Mouse (Mus musculus) lung, embryonic 14.5 days (tissue): Measurements from ENCODE around the gene Chd1. TPM values are rescaled to one million over a fixed set of nuclear protein-coding genes. Genes with fewer than 3 reads are reported as not detected.
"Not testable (repeated sequence)": the region's sequence is repeated elsewhere in the genome, so short reads cannot be mapped to it uniquely, and the experiment has no call there.

ENCODE experiments used
- ATAC-seq: fragments of 200-750 bp; cut with Nextera tagmentation; 2 replicates; pipeline ENCODE4 v1.8.0; 2017; ENCODE audit warnings: mild to moderate bottlenecking, moderate TSS enrichment, moderate library complexity; ENCODE audit not compliant: insufficient read depth
- DNase-seq: peaks from one replicate; pipeline ENCODE4 v3.0.0-alpha.2; 2015
- H3K27ac ChIP-seq: fragments of 300-500 bp; sonication (generic); 2 replicates; pipeline ENCODE4 v1.5.1; 2014; ENCODE audit warnings: low read depth, mild to moderate bottlenecking, moderate library complexity
- H3K27me3 ChIP-seq: fragments of 300-500 bp; sonication (generic); 2 replicates; pipeline ENCODE4 v1.6.1; 2014; ENCODE audit warnings: low read length, control low read depth; ENCODE audit not compliant: insufficient read depth
- H3K36me3 ChIP-seq: fragments of 300-500 bp; sonication (generic); 2 replicates; pipeline ENCODE4 v1.6.1; 2014; ENCODE audit warnings: control low read depth; ENCODE audit not compliant: insufficient read depth
- H3K4me1 ChIP-seq: fragments of 300-500 bp; sonication (generic); 2 replicates; pipeline ENCODE4 v1.6.1; 2014; ENCODE audit warnings: antibody characterized with exemption, control low read depth; ENCODE audit not compliant: insufficient read depth
- H3K4me2 ChIP-seq: fragments of 300-500 bp; sonication (generic); 2 replicates; pipeline ENCODE4 v1.6.1; 2014; ENCODE audit warnings: mild to moderate bottlenecking
- H3K4me3 ChIP-seq: fragments of 300-500 bp; sonication (generic); 2 replicates; pipeline ENCODE4 v1.5.1; 2014; ENCODE audit warnings: low read depth, low read length
- H3K9ac ChIP-seq: fragments of 300-500 bp; sonication (generic); 2 replicates; pipeline ENCODE4 v1.6.1; 2014
- H3K9me3 ChIP-seq: fragments of 300-500 bp; sonication (generic); 2 replicates; pipeline ENCODE4 v1.6.1; 2016; ENCODE audit warnings: low read depth, low read length, control low read depth
- CTCF ChIP-seq: IDR thresholded peaks from 2 replicates; pipeline ENCODE4 v1.5.1; 2016; ENCODE audit warnings: antibody characterized with exemption, low read depth
- WGBS: fragments of 180-500 bp; shearing (Covaris S2); extraction: QIAGEN DNeasy Blood & Tissue Kit; methylation state at CpG from one replicate; pipeline ENCODE4 v1.1.7; 2014; 5-methylcytosine and 5-hydroxymethylcytosine counted together
- polyA plus RNA-seq: library from polyadenylated mRNA; unstranded; fragments of >200 nt; fragmentation: Nextera tagmentation; extraction: Ambion mirVana; gene quantifications from 2 replicates; pipeline ENCODE4 v1.2.1, GENCODE M21; 2014

Gene Chd1
- polyA plus RNA-seq, 1 experiment from 2014 or later: 42.2 TPM

- H3K36me3 ChIP-seq: peaks cover 70% of the 10 kb centered on the region
- H3K9ac ChIP-seq: no peak overlapping the region
- H3K27me3 ChIP-seq: no peaks in the 10 kb centered on the region
- ATAC-seq (no peak), DNase-seq (no peak)
- no peak overlapping the region for H3K4me2 ChIP-seq
- no peaks in the 10 kb centered on the region for H3K9me3 ChIP-seq
- H3K27ac ChIP-seq: no peak overlapping the region
- H3K4me3 ChIP-seq: no peak overlapping the region
- no peak for TF ChIP-seq CTCF
- H3K4me1 ChIP-seq: no peaks in the 10 kb centered on the region
- WGBS: 85% methylated on average over 10 of the region's 10 CpGs
Observed at GRCm38 (mm10) chr17:15737346-15737917, 32.7 kb downstream of the Chd1 start.

GRCm38 (mm10) chr17:15741836-15742235, 37.1 kb downstream of the Chd1 start:
- 83% methylated on average over 8 of the region's 8 CpGs for WGBS
- H3K36me3 ChIP-seq: peaks cover 79% of the 10 kb centered on the region
- ATAC-seq: no peak
- no peaks in the 10 kb centered on the region for H3K4me1 ChIP-seq
- H3K9ac ChIP-seq: no peak overlapping the region
- H3K27ac ChIP-seq: no peak overlapping the region
- no peak for TF ChIP-seq CTCF
- no peaks in the 10 kb centered on the region for H3K27me3 ChIP-seq
- H3K4me3 ChIP-seq: no peak overlapping the region
- no peak overlapping the region for H3K4me2 ChIP-seq
- no peaks in the 10 kb centered on the region for H3K9me3 ChIP-seq
- no peak for DNase-seq

GRCm38 (mm10) chr17:15742953-15743352, 38.2 kb downstream of the Chd1 start:
- Histone ChIP-seq H3K4me3 (no peak overlapping the region), H3K27me3 (no peaks in the 10 kb centered on the region), H3K36me3 (peaks cover 76% of the 10 kb centered on the region), H3K27ac (no peak overlapping the region), H3K9me3 (no peaks in the 10 kb centered on the region), H3K4me1 (no peaks in the 10 kb centered on the region), H3K4me2 (no peak overlapping the region), H3K9ac (no peak overlapping the region)
- no peak for TF ChIP-seq CTCF
- ATAC-seq (no peak), DNase-seq (no peak)
- WGBS: 89% methylated on average over 10 of the region's 10 CpGs

- Histone ChIP-seq H3K4me2 (no peak overlapping the region), H3K27ac (no peak overlapping the region), H3K4me3 (no peak overlapping the region), H3K9ac (no peak overlapping the region), H3K9me3 (no peaks in the 10 kb centered on the region), H3K36me3 (peaks cover 79% of the 10 kb centered on the region), H3K4me1 (no peaks in the 10 kb centered on the region), H3K27me3 (no peaks in the 10 kb centered on the region)
- no peak for DNase-seq
- WGBS: 81% methylated on average over 5 of the region's 5 CpGs
- TF ChIP-seq CTCF: no peak
- ATAC-seq: no peak
Observed at GRCm38 (mm10) chr17:15743379-15743778, 38.6 kb downstream of the Chd1 start.

GRCm38 (mm10) chr17:15746696-15747095, 41.9 kb downstream of the Chd1 start:
- no peak overlapping the region for H3K9ac ChIP-seq
- H3K4me1 ChIP-seq: no peaks in the 10 kb centered on the region
- H3K9me3 ChIP-seq: no peaks in the 10 kb centered on the region
- DNase-seq (no peak), ATAC-seq (no peak)
- no peak overlapping the region for H3K4me2 ChIP-seq
- WGBS: 78% methylated on average over 11 of the region's 11 CpGs
- TF ChIP-seq CTCF: no peak
- H3K4me3 ChIP-seq: no peak overlapping the region
- H3K36me3 ChIP-seq: peaks cover 86% of the 10 kb centered on the region
- no peaks in the 10 kb centered on the region for H3K27me3 ChIP-seq
- no peak overlapping the region for H3K27ac ChIP-seq

GRCm38 (mm10) chr17:15748022-15748421, 43.3 kb downstream of the Chd1 start:
- 90% methylated on average over 6 of the region's 6 CpGs for WGBS
- no peak overlapping the region for H3K4me2 ChIP-seq

GRCm38 (mm10) chr17:15751264-15751663, 46.5 kb downstream of the Chd1 start:
- DNase-seq, H3K4me2 ChIP-seq, H3K27me3 ChIP-seq, H3K4me3 ChIP-seq, H3K9ac ChIP-seq, H3K9me3 ChIP-seq, H3K27ac ChIP-seq, H3K4me1 ChIP-seq, ATAC-seq: not testable (repeated sequence)
- TF ChIP-seq CTCF: peak; percentile 10; the same call in 1 of the 2 replicates
- peaks cover 82% of the 10 kb centered on the region for H3K36me3 ChIP-seq
- WGBS: 83% methylated on average over 5 of the region's 5 CpGs

More at GRCm38 (mm10) chr17:15748022-15748421, 43.3 kb downstream of the Chd1 start:
- Histone ChIP-seq H3K27me3 (no peaks in the 10 kb centered on the region), H3K4me1 (no peaks in the 10 kb centered on the region), H3K9me3 (no peaks in the 10 kb centered on the region), H3K9ac (no peak overlapping the region), H3K27ac (no peak overlapping the region), H3K4me3 (no peak overlapping the region), H3K36me3 (peaks cover 84% of the 10 kb centered on the region)
- no peak for ATAC-seq
- DNase-seq: no peak
- TF ChIP-seq CTCF: no peak
